Mouse (Mus musculus) hindbrain, embryonic 11.5 days (tissue): ENCODE measurements around the gene Exoc3l4. TPM values are rescaled to one million over a fixed set of nuclear protein-coding genes. Genes with fewer than 3 reads are reported as not detected.

Source experiments
- ATAC-seq: fragments of 200-750 bp; cut with Nextera tagmentation; 2 replicates; pipeline ENCODE4 v1.8.0; 2017; ENCODE audit warnings: mild to moderate bottlenecking, moderate TSS enrichment, moderate library complexity; ENCODE audit not compliant: low FRiP score
- DNase-seq: peaks from one replicate; pipeline ENCODE4 v3.0.0-alpha.2; 2015; ENCODE audit warnings: low spot score
- H3K27ac ChIP-seq: fragments of 300-500 bp; sonication (generic); 2 replicates; pipeline ENCODE4 v1.5.1; 2014; ENCODE audit warnings: mild to moderate bottlenecking, low read depth, low read length
- H3K27me3 ChIP-seq: fragments of 300-500 bp; sonication (generic); 2 replicates; pipeline ENCODE4 v1.6.1; 2014; ENCODE audit warnings: mild to moderate bottlenecking, low read length, moderate library complexity, mixed read lengths; ENCODE audit not compliant: control insufficient read depth, insufficient read depth
- H3K36me3 ChIP-seq: fragments of 300-500 bp; sonication (generic); 2 replicates; pipeline ENCODE4 v1.6.1; 2014; ENCODE audit warnings: mild to moderate bottlenecking, low read length, moderate library complexity, mixed read lengths; ENCODE audit not compliant: control insufficient read depth, insufficient read depth
- H3K4me1 ChIP-seq: fragments of 300-500 bp; sonication (generic); replicated peaks from 2 replicates; pipeline ENCODE4 v1.6.1; 2014; ENCODE audit warnings: low read length, mixed read lengths; ENCODE audit not compliant: control insufficient read depth, insufficient read depth
- H3K4me2 ChIP-seq: fragments of 300-500 bp; sonication (generic); replicated peaks from 2 replicates; pipeline ENCODE4 v1.6.1; 2014; ENCODE audit warnings: mild to moderate bottlenecking, low read depth, low read length
- H3K4me3 ChIP-seq: fragments of 300-500 bp; sonication (generic); 2 replicates; pipeline ENCODE4 v1.5.1; 2014; ENCODE audit warnings: low read depth, low read length
- H3K9ac ChIP-seq: fragments of 300-500 bp; sonication (generic); 2 replicates; pipeline ENCODE4 v1.6.1; 2014; ENCODE audit warnings: low read depth, low read length
- H3K9me3 ChIP-seq: fragments of 300-500 bp; sonication (generic); 2 replicates; pipeline ENCODE4 v1.6.1; 2016; ENCODE audit warnings: low read length; ENCODE audit not compliant: control insufficient read depth
- WGBS: fragments of 180-500 bp; shearing (Covaris S2); extraction: QIAGEN DNeasy Blood & Tissue Kit; methylation state at CpG from one replicate; pipeline ENCODE4 v1.1.7; 2014; 5-methylcytosine and 5-hydroxymethylcytosine counted together
- polyA plus RNA-seq: library from polyadenylated mRNA; unstranded; fragments of >200 nt; fragmentation: Nextera tagmentation; extraction: Ambion mirVana; gene quantifications from 2 replicates; pipeline ENCODE4 v1.2.1, GENCODE M21; 2014

Gene Exoc3l4
- polyA plus RNA-seq, 1 experiment from 2014 or later = 3.8 TPM

DNA sequence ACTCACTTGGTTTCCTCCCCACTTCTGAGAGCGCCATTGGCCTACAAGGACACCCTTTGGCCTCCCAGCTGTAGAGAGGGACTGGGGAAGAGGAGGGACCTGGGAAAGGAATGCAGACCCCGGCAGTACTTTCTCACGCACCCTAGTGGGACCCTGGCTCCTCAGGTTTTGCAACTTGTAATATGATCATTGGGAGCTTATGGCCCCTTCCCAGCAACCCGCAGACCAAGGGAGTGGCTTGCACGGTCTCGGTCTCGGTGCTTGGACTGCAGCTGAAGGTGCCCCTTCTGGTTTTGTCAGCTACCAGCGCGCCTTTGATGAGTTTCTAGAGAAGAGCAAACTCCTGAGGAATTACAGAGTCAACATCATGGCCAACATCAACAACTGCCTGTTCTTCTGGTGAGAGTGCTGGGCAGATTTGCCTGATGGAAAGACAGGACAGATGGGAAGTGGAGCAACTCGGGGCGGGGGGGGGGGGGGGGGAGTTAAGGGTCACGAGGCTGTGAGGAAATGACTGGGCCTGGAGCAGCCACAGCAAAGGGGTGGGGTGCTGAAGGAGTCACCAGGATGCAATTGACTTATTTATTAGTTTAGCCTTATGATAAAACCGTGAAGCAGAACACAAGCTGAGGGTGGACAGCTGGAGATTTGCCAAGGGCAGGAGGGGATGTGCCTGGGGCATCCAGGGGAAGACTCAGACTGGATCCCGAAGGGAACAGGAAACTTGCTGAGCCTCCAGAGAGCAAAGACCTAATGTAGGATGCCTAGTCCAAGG lies 32.3 kb downstream of the Exoc3l4 start:
- WGBS = 20% methylated on average over 13 of the region's 14 CpGs
- peaks cover 74% of the 10 kb centered on the region for H3K27me3 ChIP-seq
- no peak overlapping the region for H3K4me3 ChIP-seq
- no peak overlapping the region for H3K9ac ChIP-seq
- H3K36me3 ChIP-seq = no peaks in the 10 kb centered on the region
- no peak for DNase-seq
- no peak overlapping the region for H3K27ac ChIP-seq
- H3K4me2 ChIP-seq = no peak overlapping the region
- no peak for ATAC-seq
- peaks cover 5% of the 10 kb centered on the region for H3K4me1 ChIP-seq
- no peaks in the 10 kb centered on the region for H3K9me3 ChIP-seq

DNA sequence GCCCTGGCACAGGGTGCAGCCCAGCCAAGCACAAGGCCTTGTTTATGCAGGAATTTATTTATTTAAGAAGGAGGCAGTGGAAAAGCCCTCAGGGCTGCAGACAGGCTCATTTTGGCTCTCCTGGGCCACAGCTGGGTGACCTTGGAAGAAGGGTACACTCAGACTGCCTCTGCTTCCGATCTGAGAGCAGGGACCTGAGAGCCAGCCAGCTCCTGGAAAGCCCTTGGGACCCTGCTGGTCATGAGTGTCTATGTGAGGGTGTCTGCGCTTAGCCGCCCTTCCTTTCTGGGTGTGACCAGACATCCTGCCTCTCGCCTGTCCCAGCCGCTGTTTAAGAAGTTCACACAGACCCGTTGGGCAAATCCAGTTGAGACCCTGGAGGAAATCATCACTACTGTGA lies 33.5 kb downstream of the Exoc3l4 start:
- Histone ChIP-seq H3K27me3 (peaks cover 62% of the 10 kb centered on the region), H3K4me2 (no peak overlapping the region), H3K27ac (no peak overlapping the region), H3K4me1 (peaks cover 3% of the 10 kb centered on the region), H3K9ac (no peak overlapping the region), H3K36me3 (no peaks in the 10 kb centered on the region), H3K9me3 (no peaks in the 10 kb centered on the region), H3K4me3 (no peak overlapping the region)
- 36% methylated on average over 6 of the region's 6 CpGs for WGBS
- DNase-seq (no peak), ATAC-seq (no peak)

DNA sequence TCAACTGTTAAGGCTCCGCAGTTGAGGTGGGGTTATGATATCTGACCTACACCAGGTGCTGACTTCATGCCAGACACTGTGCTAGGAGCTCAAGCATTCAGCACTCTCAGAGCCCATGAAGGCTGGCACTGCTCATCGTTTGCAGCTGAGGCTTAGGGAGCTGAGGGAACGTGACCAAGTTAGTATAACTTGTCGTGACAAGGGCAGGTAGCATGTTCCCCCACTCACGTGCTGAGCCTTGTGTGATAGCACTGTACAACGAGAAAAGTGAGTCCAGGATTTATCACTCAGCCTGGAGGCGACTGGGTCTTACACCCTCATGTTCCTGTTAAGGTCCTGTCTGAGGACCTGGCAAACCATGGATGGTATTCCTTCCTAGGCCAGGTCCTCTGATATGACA lies 34.7 kb downstream of the Exoc3l4 start:
- H3K4me3 ChIP-seq = no peak overlapping the region
- H3K27me3 ChIP-seq = peaks cover 50% of the 10 kb centered on the region
- WGBS = 85% methylated on average over 7 of the region's 7 CpGs
- no peaks in the 10 kb centered on the region for H3K36me3 ChIP-seq
- no peaks in the 10 kb centered on the region; the same call in 1 of the 2 replicates for H3K4me1 ChIP-seq
- no peak for DNase-seq
- H3K9ac ChIP-seq = no peak overlapping the region
- H3K4me2 ChIP-seq = no peak overlapping the region
- no peak overlapping the region for H3K27ac ChIP-seq
- no peak for ATAC-seq
- H3K9me3 ChIP-seq = no peaks in the 10 kb centered on the region

DNA sequence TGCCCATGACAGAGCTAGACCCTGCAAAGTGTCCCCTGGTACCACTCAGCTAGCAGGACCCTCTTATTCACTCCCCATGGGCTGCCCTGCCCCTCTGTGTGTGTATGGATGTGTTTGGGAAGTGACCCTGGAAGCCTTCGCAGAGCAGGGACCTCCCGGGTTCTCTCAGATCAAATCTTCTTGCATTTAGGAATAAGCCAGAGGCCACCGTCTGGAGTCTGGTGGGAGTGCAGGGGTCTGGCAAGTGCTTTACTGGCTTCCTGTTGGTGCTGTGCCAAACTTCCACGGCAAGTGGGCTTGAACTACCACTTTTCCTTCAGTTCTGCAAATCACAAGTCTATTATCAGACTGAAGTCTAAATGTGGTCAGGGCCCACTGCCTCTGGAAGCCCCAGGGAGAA lies 37.2 kb downstream of the Exoc3l4 start:
- peaks cover 25% of the 10 kb centered on the region for H3K27me3 ChIP-seq
- ATAC-seq = no peak
- H3K9ac ChIP-seq = no peak overlapping the region

DNA sequence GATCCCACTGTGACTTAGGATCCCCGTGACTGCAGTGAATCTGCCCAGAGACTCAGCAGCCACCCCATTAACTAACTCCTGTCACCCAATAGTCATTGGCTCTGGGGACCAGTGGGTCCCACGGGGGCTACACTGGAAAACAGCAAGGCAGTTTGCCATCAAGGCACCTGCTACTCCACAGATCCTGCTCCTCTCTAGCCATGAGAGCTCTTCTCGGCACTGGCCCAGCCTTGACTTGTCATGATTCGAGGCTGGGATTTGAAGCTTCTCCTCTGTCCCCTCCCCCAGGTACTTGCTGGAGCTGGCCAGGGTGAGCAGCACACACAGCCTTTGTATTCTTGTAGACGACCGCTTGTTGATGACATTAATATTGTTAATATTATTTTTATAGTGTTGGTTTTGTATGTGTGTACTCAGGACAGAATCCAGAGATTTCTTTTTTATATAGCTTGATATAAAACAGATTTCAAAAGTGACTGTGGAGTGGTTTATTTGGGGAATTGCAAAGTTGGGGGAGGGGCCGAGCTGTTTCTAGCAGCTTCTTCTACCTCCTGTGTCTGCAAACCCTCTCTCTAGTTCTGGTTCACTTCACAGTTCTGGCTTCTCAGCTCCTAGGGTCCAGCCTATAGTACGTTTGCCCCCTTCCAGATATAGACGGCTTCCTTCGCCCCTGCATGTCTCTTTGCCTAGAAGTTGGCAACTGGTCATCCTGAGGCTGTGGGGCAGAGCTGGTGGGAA lies 37.9 kb downstream of the Exoc3l4 start:
- H3K27me3 ChIP-seq = peaks cover 21% of the 10 kb centered on the region
- H3K9me3 ChIP-seq = no peaks in the 10 kb centered on the region
- no peak overlapping the region for H3K9ac ChIP-seq
- DNase-seq (no peak), ATAC-seq (no peak)
- no peak overlapping the region for H3K4me3 ChIP-seq
- no peaks in the 10 kb centered on the region for H3K36me3 ChIP-seq
- H3K4me1 ChIP-seq = no peaks in the 10 kb centered on the region
- WGBS = 74% methylated on average over 10 of the region's 10 CpGs
- no peak overlapping the region for H3K4me2 ChIP-seq
- H3K27ac ChIP-seq = no peak overlapping the region

More for the DNA sequence above, 37.2 kb downstream of the Exoc3l4 start:
- H3K4me3 ChIP-seq = no peak overlapping the region
- no peak for DNase-seq
- no peak overlapping the region for H3K27ac ChIP-seq
- H3K4me1 ChIP-seq = no peaks in the 10 kb centered on the region
- H3K4me2 ChIP-seq = no peak overlapping the region
- no peaks in the 10 kb centered on the region for H3K9me3 ChIP-seq
- WGBS = 41% methylated on average over 4 of the region's 4 CpGs
- H3K36me3 ChIP-seq = no peaks in the 10 kb centered on the region

DNA sequence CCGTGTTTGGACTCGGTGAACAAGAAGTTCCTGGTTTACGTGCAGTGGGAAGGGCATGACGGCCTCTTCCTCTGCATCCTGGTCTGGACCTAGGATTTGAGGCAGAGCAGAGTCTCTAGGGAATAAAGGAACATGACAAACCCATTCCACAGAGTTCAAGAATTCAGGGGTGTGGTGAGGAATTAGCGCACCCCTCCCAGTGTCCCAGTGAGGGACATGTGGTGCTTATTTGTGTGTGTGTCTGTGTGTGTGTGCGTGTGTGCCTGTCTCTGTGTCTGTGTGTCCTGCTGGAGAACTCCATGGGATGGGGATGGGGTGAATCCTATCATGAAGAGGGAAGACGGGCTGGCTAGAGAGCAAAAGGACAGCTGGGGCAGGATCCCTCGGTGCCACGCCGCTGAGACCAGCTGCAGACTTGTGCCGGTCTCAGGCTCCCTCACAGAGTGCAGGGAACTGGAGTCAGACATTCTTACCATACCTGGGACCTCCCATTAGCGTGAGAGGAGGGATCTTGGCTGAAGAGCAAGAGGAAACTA lies 38.6 kb downstream of the Exoc3l4 start:
- Histone ChIP-seq H3K27me3 (peaks cover 14% of the 10 kb centered on the region), H3K27ac (no peak overlapping the region), H3K9me3 (no peaks in the 10 kb centered on the region), H3K9ac (no peak overlapping the region), H3K36me3 (no peaks in the 10 kb centered on the region), H3K4me2 (no peak overlapping the region), H3K4me3 (no peak overlapping the region), H3K4me1 (no peaks in the 10 kb centered on the region)
- WGBS = 67% methylated on average over 12 of the region's 12 CpGs
- no peak for DNase-seq
- no peak for ATAC-seq

DNA sequence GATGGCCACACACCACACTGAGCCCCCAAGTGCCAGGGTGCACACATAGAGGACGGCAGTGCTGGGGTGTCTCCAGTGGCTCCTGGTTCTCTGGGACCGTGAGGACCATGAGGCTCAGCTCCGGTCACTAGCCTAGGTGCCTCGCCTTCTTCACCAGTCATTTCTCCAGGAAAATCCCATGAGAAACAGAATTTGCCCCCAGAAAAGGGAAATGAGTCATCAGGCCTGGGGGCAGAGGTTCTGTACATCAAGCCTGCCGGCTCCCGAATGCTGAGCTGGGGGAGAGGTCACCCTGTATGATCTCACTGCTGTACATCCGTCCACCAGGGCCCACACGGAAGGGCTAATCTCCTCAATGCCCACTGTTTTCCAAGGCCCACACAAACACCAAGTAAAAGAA lies 39.0 kb downstream of the Exoc3l4 start:
- H3K27ac ChIP-seq = no peak overlapping the region
- no peaks in the 10 kb centered on the region for H3K9me3 ChIP-seq
- peaks cover 10% of the 10 kb centered on the region for H3K27me3 ChIP-seq

DNA sequence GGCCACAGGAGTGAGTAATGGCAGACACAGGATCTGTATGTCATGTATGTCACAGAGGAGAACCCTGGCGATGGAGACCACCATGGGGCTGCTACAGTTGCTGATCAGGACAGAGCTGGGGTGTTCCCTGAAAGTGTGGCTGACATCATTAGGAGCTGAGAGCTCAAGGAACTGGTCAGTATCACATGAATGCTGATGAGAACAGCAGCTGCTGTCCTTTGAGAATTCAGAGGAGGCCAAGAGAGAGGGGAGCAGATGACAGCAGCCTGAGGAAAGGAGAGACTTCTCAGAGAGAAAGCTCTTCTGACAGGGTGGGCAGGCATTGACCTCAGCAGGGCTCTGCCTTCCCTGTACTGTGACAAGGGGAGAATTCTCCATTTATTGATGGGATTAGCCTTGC lies 40.9 kb downstream of the Exoc3l4 start:
- DNase-seq = no peak
- ATAC-seq = no peak
- no peak overlapping the region for H3K4me3 ChIP-seq
- H3K36me3 ChIP-seq = no peaks in the 10 kb centered on the region
- no peak overlapping the region for H3K27ac ChIP-seq
- H3K27me3 ChIP-seq = no peaks in the 10 kb centered on the region; the same call in 1 of the 2 replicates
- H3K4me1 ChIP-seq = no peaks in the 10 kb centered on the region
- no peaks in the 10 kb centered on the region for H3K9me3 ChIP-seq
- H3K4me2 ChIP-seq = no peak overlapping the region
- WGBS = 92% methylated on average over 1 of the region's 1 CpGs
- no peak overlapping the region for H3K9ac ChIP-seq

More for the DNA sequence above, 39.0 kb downstream of the Exoc3l4 start:
- no peak overlapping the region for H3K9ac ChIP-seq
- DNase-seq = no peak
- WGBS = 59% methylated on average over 8 of the region's 8 CpGs
- H3K4me1 ChIP-seq = no peaks in the 10 kb centered on the region
- ATAC-seq = no peak
- no peak overlapping the region for H3K4me3 ChIP-seq
- H3K4me2 ChIP-seq = no peak overlapping the region
- H3K36me3 ChIP-seq = no peaks in the 10 kb centered on the region
